Mouse (Mus musculus) thymus, postnatal 10 days (tissue): Measurements from ENCODE around the gene Ap5b1.

ENCODE experiments used
- DNase-seq, 2 experiments: peaks; one replicate each; pipeline ENCODE4 v3.0.0; 2021; ENCODE audit warnings: low spot score in 2 of 2

The Ap5b1 gene

GRCm38 (mm10) chr19:5567534-5568469 lies at the start of gene Ap5b1:
Gene Ap5b1, plus strand, starts transcription at chr19:5568025.
- DNase-seq: peak; percentile 88 to 92

DNA sequence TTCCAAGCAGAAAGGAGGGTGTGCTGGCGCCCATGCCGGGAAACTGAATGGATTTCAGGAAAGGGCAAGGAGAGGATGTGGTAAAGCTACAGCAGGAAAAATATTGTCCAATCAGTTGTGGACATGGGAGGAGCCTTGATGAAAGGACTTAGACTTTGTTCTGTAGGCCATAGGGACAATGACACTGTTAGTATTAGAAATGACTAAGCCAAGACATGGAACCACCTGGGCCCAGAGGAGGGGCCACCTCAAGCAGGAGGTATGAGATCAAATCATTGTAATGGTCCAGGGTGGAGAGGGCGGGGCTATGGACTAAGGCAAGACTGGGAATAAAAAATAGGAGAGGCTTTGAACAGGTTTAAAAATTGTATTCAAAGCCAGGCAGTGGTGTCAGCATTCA lies 49.1 kb upstream of the Ap5b1 start:
- DNase-seq: no peak

GRCm38 (mm10) chr19:5525204-5525603 lies 42.6 kb upstream of the Ap5b1 start:
- DNase-seq: no peak

DNA sequence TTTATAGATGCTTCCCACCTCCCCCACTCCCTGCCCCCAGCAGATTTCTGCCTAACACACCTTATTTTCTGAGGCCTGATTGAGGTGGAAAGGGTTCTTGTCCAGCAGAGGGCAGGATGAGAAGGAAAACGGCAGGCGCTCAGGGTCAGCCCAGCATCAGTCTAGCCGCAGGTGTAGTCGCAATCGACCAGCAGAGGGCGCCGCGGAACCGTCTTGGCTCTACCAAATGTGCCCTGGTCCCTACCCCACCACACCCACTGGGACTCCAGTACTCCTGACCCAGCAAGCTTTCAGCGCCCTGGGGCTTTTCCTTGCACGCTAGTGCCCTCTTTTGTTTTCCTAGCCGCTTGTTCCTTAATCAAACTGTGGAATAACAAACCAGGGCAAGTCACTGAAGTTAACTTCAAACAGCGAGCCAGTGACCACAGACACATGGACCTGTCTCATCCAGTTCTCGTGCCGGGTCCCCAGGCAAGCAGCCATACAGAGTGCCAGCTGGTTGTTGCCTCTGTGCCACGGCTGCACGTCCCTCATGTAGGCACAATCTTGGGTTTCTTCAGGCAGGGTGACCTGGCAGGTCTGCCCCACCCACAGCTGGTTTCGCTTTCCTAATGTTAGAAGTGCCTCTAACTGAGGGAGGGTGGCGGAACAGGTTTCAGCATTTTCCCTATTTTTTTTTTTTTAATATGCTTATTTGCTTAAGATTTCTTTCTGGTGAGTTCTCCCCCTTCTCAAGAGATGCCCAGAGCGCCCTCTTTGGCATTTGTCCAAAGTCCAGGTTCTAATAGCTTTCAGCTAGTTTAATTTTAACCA lies 38.3 kb upstream of the Ap5b1 start:
- peak; percentile 86 to 98 for DNase-seq

DNA sequence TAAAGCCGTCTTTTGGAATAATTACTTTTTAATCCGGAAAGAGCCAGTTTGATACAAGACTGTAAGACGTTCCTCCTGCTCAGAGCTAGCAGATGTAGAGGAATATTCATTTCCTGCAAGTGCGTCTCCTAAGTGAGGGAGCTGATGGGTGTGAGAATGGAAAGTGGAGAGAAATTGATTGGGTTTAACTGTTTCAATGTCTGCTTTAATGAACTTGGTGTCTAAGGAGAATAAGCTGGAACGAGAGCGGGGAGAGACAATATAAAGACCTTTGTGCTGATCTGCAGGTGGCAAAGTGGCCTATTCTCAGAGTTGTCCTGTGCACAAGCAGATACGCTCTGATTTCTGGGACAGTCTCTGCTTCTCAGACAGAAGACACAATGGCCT lies 37.7 kb upstream of the Ap5b1 start:
- no peak for DNase-seq

DNA sequence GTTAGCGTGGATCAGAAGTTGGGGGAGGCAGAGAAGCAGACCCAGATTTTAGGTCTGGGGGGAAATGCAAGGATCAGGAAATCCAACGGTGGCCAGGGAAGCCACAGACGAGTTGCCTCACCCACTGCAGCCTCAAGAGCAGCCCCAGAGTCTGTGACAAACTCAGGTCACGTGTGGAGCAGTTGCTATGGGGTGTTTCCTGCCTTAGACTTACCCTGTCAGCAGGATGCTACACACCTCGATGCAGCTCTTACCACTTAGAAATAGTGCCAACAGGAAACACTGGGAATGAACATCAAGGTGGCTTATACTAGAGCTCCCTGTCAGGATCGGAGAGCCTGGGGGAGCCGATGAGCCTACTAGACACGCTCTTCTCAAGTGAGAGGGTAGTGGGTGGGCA lies 35.3 kb upstream of the Ap5b1 start:
- DNase-seq: no peak

DNA sequence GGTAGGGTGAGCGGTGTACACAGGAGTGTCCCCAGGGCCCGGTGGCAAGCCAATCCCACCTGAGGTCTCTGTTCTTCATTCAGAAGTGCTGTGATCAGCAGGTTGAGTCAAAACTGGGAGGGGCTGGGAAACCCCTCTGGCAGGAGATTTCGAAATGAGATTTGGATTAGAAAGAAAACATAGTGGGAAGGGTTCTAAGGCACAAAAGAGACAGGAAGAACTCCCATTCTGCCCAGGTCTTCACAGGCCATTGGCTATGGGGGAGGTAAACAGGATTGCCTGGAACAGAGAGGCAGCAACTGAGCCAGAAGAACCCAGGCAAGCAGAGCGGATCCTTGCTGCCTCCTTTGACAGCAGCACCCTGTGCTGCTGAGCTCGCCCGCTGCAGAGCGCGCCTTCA lies 29.0 kb upstream of the Ap5b1 start:
- DNase-seq: no peak

GRCm38 (mm10) chr19:5543362-5543761 lies 24.5 kb upstream of the Ap5b1 start:
- DNase-seq: no peak

GRCm38 (mm10) chr19:5544031-5544430 lies 23.8 kb upstream of the Ap5b1 start:
- DNase-seq: no peak

DNA sequence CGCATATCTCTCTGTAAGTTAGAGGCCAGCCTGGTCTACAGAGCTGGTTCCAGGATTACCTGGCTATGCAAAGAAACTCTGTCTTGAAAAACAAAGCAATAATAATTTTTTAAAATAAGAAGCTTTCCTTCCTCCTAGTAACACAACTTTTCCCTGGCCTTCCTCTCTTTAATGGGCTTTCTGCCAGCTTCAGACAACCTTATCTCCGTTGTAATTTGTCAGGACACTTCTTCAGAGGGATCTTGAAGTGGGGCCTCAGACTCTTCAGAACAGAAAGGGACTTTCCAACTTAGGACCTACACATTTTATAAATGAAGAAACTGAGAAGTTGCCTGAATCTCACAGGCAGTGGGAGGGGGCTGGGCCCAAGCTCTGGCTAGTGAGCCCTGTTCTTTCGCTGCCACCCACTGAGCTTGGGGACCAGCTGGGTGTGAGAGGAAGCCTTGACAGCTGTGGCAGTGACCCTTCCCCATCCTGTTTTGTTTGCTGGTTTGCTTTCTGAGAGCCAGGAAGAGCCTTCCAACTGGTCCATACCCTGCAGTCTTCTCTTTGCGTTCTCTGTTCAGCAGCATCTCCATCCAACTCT lies 20.3 kb upstream of the Ap5b1 start:
- DNase-seq: no peak

- DNase-seq: no peak
These were observed 14.0 kb upstream of the Ap5b1 start for GRCm38 (mm10) chr19:5553802-5554201.

DNA sequence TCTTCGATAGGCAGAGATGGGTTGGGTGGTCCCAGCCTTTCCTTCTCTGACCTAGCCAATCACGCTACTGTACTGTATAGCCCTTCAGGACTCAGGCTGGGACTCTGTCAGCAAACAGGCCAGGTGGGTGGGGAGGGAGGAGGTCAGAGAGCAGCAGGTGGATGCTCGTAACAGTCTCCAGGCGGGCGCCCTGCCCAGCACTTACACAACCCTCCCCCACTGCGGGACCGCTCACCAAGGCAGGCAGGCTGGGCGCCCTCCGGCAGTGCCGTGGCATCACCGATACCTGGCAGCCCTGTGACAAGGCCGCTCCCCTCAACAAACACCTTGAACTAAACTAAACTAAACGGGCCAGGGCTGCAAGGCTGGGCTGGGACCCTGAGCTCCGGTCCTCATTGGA lies 13.6 kb upstream of the Ap5b1 start:
- DNase-seq: no peak

DNA sequence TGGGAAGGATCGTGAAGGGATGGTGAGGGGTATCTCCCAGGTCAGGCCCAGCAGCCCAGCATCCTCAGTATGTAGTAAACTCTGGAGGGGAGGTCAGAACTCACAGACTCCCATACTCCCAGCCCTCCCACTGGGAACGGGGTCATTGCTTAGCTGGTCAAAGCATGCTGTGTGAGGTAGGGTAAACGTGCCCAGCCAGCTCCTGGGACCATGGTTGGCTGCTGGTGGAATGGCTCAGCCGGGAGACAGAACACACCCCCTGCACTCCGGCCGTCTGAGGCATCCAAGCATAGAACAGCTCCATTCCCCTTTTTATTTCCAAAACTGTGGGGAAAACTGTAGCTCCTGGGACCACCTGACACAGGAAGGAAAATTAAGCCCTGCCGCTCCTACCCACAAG lies 9.7 kb upstream of the Ap5b1 start:
- no peak for DNase-seq

DNA sequence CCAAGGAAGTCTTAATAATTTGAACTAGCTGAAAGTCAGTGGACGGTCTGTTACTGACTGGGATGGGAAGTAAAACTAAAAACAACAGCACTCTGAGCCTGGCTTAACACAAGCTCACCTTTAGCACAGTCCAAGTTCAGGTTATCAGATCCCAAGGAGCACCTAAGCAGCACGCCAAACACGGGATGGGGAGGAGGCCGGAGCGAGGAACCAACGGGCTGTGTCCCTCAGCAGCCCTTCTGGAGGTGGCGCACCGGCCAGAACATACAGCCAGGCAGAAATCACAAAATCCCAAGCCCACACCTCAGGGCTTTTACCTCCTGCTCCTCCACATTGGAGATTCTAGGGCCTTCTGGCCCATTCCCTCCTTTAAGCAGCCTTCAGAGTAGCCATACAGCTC lies 9.1 kb upstream of the Ap5b1 start:
- DNase-seq: no peak

GRCm38 (mm10) chr19:5559229-5559628 lies 8.6 kb upstream of the Ap5b1 start:
- DNase-seq: no peak

DNA sequence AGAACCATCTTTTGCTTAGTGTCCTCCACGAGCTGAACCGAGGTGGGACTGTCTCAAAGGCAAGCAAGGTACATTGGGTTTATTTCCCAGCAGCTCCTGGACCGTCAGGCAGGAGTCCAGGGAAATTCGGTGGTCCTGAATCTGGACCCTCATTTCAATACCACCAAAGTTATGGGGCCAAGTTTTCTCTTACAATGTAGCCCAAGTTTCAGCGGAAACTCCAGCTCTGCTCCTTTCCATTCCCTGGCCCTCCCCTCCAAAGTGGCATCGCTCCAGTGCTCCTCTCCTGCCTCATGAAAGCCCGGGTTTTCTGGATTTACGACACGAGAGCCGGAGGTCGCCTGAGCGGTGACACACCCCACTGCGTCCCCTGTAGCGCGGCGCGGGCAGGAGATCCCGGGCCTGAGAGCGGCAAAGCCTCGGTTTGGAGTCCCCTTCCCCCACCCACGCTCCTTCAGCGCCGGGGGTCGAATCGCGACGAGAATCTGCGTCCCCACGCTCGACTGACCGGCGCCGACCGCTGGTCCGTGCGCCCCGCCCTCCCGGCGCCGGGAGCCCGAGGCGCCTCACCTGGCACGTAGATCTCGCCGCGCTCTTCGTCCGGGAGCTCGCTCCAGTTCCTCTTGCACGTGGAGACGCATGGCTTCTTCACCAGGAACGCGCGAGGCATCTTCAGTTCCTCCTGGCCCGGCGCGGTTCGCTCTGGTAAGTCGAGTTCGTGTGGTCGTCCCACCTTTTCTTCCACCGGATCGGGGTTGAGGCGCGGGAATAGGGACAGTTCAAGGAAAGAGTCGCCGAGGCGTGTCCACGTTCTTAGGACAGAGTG lies 8.0 kb upstream of the Ap5b1 start:
- DNase-seq: no peak

- no peak for DNase-seq
These were observed 7.3 kb upstream of the Ap5b1 start, which contains the start of gene Ovol1 for GRCm38 (mm10) chr19:5560457-5561041. Gene Ovol1, minus strand, starts transcription at chr19:5560646.

DNA sequence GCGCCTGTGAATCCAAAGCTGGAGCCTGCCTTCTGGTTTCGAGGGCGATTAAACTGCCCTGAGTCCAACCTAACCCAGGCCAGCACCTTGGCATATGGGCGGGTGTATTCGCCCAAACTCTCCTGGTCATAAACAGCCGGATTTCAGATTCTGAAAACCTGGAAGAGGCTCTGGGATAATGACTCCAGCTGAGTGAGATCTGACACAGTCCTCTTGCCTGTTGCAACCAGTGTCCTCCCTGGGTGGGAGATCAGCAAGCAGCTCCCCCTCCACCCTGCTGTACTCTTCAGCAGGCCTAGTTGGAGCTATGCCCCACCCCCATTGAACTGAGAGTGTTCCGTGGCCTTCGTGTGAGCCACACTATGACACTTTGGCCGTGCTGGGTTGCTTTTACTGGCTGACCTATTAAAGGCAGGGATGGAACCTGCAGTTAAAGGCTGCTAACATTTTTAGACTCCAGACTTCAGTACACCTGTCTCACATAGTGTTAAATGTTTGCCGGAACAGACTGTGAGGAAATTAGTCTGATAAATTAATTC lies 6.5 kb upstream of the Ap5b1 start:
- no peak for DNase-seq

GRCm38 (mm10) chr19:5561886-5562285 lies 5.9 kb upstream of the Ap5b1 start:
- no peak for DNase-seq

GRCm38 (mm10) chr19:5562776-5563175 lies 5.0 kb upstream of the Ap5b1 start:
- DNase-seq: no peak

GRCm38 (mm10) chr19:5566316-5566715 lies 1.5 kb upstream of the Ap5b1 start:
- DNase-seq: no peak
